Mouse (Mus musculus): ENCODE data around the gene Nhsl2.
A peak's percentile ranks its signal among the peaks of the same experiment; 100 is the strongest.

Nhsl2 gene

GRCm38 (mm10) chrX:102053371-102053770, 204.2 kb downstream of the Nhsl2 start:
- DNase-seq (ENCODE audit: low spot score): no peak

GRCm38 (mm10) chrX:102054009-102054408, 204.8 kb downstream of the Nhsl2 start:
- no peak for DNase-seq (ENCODE audit: low spot score)

DNA sequence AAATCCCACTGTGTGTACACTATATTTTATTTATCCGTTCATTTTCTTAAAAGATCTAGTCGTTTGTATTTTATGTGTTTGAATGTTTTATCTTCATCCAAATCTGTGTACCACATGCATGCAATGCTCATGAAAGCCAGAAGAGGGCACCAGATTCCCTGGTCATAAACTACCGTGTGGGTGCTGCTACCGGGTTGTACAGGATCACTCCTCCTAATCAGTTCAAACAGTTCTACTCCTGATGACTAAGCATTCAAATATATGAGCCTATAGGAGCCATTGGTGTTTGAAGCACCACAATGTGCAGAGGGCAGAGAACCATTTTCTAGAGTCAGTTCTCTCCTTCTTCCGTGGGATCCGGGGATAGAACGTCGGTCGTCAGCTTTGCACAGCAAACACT, 210.3 kb downstream of the Nhsl2 start:
- DNase-seq (ENCODE audit: low spot score): no peak

- no peak for DNase-seq (ENCODE audit: low spot score)
Measured at GRCm38 (mm10) chrX:102060243-102060642, 211.1 kb downstream of the Nhsl2 start.

DNA sequence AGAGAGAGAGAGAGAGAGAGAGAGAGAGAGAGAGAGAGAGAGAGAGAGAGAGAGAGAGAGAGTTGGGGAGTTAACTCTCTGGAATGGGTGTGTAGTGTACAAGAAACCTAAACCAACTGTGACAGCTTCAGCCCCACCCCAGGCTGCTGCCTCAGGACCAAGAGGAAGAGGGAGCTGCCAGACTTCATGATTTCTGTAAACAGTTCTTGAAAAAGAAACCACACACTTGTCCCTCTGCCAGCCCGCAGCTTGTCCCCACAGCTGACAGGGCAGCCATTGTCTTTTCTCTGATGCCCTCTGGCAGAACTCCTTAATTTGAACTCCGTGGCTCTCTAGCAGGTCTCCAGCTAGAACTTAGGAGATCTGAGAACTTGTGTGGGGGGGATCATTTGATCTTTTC, 211.7 kb downstream of the Nhsl2 start:
- no peak for DNase-seq (ENCODE audit: low spot score)

GRCm38 (mm10) chrX:102064062-102064461, 214.9 kb downstream of the Nhsl2 start:
- no peak for DNase-seq (ENCODE audit: low spot score)

DNA sequence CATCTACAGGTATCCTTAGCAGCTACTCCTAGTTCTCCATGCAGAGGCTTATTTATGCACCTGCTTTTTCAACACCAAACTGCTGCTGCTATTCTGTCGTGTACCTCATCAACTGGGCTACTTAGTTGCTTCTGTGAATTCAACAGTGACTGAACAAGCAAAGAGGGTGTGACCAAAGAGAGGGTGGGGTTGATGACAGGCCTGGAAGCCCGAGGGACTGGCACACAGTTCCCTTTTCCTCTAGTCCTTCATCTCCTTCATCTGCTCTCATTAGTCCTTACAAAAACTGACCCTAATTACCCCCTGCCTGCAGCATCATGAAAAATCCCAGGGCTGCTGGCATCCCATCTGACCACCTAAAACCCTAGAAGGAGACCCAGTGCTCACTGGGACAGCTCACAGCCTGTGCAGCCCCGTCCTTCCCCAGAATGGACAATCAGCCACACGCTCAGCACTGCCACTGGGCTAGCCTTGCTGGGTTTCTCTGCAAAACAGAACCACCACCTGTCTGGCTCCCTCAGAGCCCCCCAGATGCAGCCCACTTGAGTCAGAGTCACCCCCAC, 216.1 kb downstream of the Nhsl2 start:
- DNase-seq (ENCODE audit: low spot score): no peak

- peak; percentile 47 for DNase-seq (ENCODE audit: low spot score)
Measured at GRCm38 (mm10) chrX:102066134-102066533, 216.9 kb downstream of the Nhsl2 start.

DNA sequence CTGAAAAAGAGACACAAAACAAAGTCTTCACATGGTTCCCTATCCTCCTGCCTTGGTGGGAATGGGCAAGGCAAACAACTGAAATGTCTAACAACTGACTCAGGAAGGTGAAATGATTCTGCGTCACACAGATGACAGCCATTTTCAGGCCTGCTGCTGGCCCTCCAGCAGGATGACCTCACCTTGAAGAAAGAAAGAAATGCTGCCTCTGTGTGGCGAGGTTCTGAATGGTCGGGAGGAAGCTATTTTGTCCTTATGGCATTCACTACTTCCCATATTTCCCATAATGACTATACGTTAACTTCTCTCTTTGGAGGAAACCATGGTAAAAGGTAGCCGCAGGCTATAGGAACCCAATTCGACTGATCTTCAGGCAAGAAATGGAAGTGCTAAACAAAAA, 217.9 kb downstream of the Nhsl2 start:
- DNase-seq (ENCODE audit: low spot score): no peak

GRCm38 (mm10) chrX:102068811-102069540, 219.8 kb downstream of the Nhsl2 start:
- no peak for DNase-seq (ENCODE audit: low spot score)

DNA sequence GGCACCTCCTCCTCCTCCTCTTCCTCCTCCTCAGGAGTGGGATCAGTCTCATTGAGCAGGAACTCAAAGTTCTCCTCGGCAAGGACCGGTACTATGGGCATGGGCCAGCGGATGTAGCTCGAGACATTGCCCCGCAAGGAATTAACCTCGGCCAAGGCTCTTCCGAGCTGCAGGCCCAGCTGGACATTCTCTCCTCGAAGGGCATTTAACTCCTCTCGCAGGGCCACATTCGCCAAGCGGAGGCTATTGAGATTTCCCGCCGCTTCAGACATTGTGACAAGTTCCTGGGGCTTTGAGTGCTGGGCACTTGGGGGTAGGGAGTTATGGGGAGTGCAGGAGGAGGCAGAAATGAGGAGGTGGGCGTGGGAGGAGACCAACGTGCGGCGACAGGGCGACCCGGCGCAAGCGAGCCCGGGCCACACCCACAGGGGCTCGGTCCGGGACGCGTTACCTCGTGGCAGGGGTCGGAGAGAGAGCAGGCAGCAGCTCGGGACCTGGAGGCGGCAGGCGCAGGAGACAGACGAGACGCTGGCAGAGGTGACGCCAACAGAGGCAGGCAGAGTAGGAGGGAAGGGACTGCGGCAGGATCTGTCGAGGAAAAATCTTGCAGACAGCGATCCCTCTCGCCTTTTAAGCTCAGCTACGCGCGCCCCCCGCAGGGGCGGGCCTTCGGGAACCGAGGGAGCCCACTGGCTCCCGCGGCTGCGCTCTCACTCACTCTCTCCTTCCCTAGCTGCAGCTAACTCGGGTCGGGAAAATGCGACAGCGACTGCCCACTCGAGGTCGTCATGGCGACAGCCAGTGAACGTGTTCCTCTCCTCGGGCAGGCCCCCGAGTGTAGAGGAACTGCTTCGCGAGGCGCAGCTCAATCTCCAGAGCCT, 221.6 kb downstream of the Nhsl2 start, which contains the start of gene Rtl5:
Rtl5 (minus strand) TSS at position 714 of the 881 bp plus-strand sequence.
- DNase-seq (ENCODE audit: low spot score): peak; percentile 25

DNA sequence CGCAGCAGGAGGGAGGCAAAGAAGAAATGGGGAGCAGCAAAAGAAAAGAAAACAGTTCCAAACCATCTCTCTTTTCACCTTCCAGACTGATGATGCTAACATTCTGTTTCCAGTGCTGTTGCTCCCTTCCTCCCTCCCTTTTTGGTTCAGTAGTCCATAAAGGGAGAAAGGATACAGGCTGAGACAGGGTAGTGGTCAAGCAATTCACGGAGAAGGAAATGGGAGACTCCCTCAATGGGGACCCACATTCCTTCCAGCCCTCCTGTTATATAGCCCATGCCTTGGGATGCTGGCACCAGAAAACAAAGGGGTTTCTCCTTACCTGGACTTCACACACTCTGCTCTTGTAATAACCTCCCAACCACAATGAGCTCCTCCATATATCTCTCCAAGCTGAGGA, 222.3 kb downstream of the Nhsl2 start:
- DNase-seq (ENCODE audit: low spot score): no peak

DNA sequence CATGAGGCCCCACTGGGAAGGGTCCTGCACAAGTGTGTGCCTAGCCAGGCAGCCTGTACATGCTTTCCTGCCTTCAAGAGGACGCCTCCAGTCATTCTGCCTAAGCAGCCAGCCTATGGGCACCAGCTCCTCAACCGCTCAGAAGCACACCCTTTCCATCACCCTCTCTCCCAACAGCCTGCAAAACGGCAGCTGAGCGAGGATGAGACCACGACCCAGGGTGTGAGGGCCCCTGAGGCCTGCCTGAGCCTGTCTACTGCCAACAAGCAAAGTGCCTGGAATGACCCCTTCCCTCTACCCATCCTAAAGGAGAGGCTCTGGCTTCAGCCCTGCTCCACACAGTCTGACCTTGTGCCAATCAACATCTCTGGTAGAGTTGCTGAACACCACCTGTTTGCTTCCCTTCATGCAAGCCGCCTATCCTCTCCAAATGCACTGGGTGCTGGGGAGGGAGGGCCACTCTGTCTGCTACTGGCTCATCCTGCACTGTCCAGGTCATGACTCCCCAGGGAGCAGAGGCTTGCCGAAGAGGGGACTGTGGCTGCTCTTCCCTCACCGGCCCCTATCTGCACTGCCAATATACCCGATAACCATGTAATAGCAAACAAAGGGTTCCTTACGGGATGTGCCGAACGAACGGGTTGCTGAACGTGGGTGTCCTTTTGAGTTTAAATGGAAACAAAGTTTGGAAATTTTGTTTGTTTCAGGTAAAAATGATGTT, 224.6 kb downstream of the Nhsl2 start:
- DNase-seq (ENCODE audit: low spot score): no peak

DNA sequence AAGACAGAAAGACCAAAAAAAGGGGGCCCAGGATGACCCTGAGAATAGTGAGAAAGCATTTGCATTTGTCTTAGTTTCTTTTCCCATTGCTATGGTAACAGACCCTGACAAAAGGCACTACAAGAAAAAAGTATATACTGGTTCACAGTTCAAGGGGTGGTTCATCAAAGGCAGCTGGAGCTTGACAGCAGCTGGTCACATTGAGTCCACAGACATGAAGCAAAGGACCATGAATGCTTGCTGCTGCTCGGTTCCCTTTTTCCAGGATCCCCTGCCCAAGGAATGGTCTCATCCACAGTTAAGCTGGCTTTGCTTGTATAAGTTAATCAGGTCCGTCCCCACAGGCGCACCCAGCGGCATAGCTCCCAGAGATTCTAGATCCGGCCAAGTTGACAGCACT, 225.2 kb downstream of the Nhsl2 start:
- DNase-seq (ENCODE audit: low spot score): no peak

DNA sequence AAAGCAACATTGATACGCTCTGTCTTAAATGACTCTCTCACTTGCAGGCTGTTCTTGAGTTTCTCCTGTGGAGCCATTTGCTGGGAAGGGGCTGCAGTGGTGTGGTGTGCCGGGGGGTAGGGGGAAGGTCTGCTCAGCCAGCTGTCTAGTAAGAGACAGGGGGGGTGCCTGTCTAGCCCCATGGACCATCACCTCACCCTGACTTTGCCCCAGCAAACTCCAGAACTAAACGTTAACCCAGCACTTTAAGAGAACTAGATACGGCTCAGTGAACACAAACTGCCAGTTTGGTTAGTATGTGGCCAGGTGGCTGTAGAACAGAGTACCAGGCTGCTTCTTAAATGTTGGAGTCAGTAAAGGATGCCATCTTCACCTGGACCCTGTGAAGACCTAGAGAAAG, 226.0 kb downstream of the Nhsl2 start:
- no peak for DNase-seq (ENCODE audit: low spot score)

DNA sequence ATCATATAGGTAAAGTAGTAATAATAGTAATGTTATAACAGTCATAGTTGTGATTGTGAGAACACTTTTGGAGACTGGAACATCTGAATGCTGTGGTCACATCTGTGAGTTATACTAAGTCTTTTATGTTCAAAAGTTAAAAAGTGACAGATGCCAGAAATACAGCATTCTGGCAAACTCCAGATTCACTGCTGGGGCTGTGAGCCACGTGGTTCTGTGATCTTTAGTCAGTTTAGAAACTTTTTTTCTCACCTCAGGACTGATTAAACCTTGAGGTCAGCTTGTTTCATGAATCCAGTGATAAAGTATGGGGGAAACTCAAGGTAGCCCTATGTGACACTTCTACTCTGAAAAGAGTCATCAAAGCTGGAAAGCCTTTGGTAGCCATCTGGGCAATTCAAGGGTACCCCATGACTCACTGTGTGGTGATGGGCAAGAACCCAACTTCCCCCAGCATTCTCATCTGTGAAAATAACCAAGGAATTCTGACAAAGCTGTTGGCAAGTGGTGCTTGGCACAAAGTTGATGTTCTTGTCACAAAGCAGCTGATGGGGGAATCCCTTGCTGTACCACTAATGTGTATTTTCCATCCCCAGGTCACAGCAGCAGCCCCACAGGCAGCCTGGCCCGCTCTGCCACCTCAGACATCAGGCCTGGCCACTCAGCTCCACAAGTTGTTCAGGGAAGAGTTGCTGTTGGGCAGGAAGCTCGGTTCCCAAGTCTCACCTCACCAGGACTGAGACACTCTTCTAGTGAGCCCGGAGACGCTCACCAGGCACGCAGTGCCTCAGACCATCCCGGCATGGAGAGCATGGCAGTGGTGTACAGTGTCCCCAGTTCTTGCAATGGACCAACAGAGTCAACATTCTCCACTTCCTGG, 227.9 kb downstream of the Nhsl2 start:
- no peak for DNase-seq (ENCODE audit: low spot score)

- DNase-seq (ENCODE audit: low spot score): no peak
Measured at GRCm38 (mm10) chrX:102081076-102081475, 231.9 kb downstream of the Nhsl2 start.

DNA sequence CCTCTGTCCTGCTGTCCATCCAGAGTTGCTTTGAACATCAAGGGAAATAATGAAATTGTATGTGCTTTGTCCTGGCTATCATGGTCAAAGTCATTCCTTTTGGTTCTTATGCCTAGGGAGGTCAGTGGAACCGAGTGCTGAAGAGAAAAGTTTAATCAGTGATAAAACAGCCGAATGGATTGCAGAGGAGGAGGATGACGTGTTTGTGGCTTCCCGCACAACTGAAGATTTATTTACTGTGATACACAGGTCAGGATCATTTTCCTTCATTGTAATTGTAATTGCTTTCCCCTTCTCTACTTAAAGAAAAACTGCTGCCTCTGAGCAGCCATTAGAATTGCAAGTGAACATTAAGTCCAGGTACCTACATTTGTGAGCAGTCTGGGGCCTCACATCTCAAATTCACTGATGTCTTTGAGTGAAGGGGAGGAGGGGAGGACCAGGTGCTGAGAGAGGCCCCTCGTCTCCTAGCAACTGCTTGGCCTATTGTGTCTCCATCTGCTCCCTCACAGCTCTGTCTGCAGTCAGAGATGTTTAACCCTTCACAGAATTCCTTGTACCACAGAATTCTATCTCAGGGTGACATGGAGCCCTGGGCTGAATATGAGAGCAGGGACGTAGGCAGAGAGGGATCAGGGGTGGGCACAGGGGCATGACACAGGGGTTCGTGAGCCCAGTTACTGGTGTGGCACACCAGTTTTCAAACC, 232.5 kb downstream of the Nhsl2 start:
- DNase-seq (ENCODE audit: low spot score): no peak

DNA sequence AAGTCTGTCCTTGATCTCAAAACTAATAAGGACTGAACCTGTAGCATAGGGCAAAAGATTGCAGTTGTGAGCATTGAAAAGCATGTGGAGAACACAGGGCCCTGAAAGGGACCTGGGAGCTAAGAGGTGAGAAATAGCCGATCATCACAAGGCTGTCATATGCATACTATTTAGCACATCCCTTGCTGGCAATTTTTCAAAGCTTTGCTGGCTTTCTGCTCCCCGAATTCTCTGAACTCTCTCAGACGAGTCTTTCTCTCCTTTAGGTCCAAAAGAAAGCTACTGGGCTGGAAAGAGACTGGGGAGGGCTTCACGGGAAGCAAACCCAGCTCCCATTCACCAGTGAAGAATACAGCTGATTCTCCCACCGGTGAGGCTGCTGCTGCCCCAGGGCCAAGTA, 233.2 kb downstream of the Nhsl2 start:
- no peak for DNase-seq (ENCODE audit: low spot score)

DNA sequence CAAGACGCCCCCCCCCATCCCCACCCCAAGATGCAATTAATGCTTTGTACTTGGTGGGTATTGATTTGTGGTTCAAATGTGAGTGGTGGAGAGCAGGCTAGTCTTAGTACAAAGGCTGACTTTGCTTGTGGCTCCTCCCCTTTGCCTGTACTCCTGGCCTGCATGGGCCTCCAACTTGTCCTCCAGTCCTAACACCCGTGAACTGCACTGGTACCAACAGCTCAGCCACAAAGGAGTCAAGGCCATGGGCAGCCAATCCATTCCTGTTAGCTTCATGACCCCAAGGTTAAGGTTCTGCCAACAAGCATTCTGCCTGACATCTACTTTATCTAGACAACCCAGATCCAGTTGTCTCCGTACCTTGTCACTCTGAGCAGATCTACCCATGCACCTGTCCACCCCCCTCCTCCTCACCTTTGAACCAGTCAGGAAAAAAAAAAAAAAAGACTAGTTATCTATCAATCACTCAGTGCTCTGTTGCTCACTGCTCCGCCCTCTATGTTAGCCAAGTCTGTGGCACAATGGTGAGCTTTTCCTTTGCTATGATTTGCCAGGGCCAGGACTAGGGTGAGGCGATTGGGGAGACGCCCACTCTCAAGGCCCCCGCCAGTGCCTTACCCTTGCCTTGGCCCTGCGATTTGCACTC, 236.7 kb downstream of the Nhsl2 start:
- peak; percentile 34 for DNase-seq (ENCODE audit: low spot score)
